Mouse (Mus musculus): Measurements from ENCODE around the gene Gtdc1. TPM values are rescaled to one million over a fixed set of nuclear protein-coding genes. Genes with fewer than 3 reads are reported as not detected.

Gene Gtdc1
- total RNA-seq, 4 experiments from 2014 or later: 66.9 to 69.6 (median 68.6) TPM

DNA sequence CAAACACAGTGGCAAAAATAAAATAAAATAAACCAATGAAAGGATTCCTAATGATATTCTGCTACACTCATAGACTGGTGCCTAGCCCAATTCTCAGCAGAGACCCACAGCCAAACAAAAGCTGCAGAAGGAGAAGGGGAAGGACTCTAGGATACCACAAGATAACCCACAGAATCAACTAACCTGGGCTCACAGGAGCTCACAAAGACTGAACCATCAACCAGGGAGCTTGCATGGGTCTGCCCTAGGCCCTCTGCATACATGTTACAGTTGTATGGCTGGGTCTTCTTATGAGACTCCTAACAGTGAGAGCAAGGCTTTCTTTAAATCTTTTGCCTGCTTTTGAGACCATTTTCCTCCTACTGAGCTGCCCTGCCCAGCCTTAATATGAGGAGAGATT, 2.8 kb downstream of the Gtdc1 start:
- DNase-seq (ENCODE audit: low spot score in 2 of 2): no peak

DNA sequence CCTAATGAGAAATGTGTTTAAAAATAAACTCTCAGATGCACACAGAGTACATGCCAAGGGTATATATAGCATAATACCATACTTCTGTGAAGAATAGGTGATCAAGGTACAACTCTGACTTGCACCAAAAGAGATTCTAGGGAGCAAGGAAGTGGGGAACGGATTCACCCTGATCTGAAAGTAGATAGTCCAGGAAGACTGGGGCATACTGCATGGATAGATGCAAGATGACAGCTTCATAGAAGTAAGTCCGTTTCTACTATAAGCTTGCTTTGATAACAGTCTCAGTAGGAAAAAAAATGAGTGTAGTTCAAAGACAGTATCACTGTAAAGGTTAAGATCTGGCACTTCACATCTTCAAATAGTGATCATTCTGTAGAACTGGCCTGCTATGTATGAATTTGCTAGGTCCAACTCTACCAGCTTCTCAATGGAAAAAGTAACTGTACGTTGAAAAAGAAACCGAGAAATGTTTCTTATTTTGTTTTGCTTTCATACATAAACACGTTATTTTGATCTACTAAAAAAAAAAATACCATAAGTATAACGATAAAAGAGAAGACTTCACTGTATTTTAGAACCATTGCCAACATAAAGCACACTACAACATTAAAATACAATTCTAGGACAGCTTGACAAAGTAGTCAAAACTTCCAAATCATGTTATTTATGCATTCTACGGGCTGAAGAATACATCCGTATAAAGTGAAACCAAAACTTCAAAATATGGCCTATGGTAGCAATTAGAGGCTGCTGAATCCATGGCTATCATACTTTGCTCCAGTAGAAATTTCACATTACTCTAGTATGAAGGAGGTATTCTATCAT, 4.2 kb downstream of the Gtdc1 start:
- DNase-seq (ENCODE audit: low spot score in 2 of 2): no peak

DNA sequence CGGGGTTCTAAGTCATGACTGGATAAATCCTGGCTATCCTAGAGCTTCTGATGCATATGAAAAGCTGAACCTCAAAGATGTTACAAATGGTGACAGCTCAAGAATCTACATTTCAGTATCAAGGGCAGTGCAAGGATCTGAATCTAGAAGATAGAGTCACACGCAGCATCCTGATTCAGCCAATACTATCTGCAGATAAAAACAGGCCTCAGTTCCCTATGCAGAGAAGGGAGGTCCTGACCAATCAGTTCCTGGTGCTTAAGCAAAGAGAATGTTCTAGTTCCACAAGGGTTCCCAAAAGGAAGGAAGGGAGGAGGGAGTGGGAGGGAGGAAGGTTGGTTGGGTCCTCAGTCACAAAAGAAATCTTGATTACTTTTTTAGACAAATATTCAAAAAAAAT, 5.0 kb downstream of the Gtdc1 start:
- DNase-seq (ENCODE audit: low spot score in 2 of 2): no peak

DNA sequence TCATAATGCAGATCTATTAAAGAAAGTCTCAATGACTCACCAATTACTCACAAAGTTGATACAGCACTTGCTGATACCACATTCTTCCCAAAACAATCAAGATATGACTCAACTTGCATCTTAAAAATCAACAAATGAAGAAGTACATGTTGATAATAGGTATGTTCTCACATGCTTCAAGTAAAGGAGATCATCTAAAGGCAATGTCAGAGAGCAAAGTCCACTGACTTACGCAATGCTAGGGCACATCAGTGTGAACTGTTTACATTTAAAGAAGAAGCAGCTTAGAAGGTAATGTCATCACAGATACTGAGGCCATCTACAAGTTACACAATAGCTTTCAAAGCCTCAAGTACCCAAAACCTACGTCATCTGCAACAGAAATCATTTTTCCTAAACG, 7.0 kb downstream of the Gtdc1 start:
- DNase-seq (ENCODE audit: low spot score in 2 of 2): no peak

DNA sequence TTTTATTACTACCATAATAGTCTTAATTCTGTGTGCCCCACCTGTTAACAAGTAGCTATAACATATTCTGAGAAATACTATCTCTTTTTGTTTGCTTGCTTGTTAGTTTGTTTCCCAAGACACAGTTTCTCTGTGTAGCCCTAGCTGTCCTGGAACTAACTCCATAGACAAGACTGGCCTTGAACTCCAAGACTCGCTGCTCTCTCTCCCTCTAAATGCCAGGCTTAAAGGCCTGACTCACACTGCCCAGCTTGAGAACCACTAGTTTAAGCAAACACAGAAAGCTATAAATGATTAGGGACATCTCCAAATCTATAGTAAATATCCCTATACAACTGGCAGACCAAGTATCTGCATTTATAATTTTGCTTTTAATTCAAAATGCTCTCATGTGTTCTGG, 8.1 kb downstream of the Gtdc1 start:
- DNase-seq (ENCODE audit: low spot score in 2 of 2): no peak

DNA sequence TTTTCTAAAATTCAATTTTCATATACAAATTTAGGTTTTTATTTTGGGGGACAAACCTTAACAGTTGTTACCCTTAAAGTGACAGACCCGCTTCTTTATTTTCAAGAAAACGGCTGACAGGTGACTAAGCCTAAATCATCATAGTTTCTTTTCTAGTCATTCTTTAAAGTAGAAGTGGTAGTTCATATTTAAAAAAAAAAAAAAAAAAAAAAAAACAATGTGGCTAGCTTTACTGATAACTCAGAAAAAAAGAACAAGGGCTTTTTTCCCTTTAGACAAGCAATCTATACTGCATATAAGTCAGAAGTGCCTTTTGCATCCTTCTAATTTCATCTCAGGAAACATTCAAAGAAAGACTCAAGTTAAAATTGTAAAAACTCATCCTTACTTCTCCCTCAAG, 8.7 kb downstream of the Gtdc1 start:
- DNase-seq (ENCODE audit: low spot score in 2 of 2): no peak

DNA sequence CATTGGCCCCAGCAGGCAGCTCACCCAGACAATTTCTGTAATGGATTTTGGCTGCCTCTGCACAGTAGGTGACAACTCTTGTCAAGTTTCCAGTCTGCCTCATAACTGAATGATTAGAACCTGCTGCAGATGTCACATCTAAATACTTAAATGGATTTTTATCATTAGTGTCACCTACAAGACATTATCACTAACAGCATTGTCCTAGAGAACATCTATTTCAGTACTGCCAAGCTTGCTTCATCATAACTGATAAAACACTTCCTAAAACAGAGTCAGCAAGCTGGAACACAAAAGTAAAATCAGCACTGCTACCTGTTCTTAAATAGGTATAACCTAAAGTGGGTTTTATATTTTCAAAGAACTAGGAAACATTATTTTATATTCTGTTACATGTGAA, 11.2 kb downstream of the Gtdc1 start:
- DNase-seq (ENCODE audit: low spot score in 2 of 2): no peak

DNA sequence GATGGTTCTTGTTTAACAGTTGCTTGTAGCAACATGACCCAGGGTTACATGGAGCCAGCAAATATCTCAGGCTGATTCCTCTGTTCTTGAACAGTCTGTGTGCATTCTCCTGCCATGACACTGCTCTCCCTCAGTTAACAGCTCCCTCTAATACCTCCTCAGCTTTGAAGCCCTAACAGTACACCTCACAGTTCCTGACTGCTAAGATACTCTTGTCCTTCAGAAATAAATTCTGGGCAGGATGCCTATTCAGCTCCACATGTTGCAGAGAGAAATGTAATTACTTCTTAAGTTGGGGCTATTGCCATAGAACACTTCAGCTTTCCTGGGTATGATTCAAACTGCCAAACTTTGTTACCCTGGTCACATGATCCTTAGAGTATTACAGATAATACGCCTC, 29.7 kb downstream of the Gtdc1 start:
- no peak for DNase-seq (ENCODE audit: low spot score in 2 of 2)

DNA sequence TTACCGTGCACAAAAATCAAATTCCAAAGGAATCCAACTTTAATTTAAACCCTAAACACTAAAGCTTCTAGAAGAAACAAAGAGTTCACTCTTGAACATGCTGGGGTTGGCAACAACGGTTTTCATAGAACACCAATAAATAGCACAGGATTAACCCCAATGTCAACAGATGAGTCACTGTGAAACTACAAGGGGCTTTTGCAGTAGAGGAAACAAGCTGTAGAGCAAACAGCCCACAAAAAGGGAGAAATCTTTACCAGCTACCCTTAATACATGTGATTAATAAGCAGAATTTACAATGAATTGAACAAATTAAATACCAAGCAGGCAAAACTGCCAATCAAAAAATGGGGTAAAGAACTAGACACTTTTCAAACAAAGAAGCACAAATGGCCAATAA, 53.7 kb downstream of the Gtdc1 start:
- DNase-seq (ENCODE audit: low spot score in 2 of 2): no peak

DNA sequence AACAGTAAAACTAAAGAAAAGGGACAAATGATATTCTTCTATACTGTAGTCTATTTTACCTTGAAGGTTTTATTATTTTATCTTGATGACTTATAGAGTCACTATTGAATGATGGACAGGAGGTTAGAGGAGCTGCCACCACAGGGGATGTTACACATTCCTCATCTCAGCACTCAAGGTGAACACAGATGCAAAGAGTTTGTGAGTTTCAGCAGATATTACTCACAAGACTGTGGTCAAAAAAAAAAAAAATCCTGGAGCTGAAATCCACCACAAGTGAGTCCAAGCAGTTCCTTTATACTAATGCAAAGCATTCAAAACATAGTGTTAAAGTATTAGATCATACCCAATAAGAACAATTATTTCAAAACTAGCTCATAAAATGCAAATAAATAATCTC, 62.7 kb downstream of the Gtdc1 start:
- no peak for DNase-seq (ENCODE audit: low spot score in 2 of 2)

DNA sequence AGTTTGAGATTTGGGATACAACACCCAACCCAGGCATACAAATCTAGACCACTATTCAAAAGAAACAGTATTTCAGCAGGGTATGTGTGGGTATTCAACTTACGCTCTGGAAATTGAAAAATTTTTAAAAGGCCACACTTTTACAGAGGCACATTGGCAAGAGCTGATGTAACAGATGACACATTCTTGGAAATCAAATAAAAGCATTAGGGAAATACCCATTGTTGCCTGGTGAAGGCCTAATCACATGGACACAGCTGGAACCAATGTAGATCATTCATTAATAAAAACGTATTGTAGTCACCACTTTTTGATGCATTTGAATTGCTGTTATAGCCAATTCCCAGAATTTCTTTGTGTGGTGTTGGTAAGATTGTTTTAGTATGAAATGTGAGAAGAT, 73.0 kb downstream of the Gtdc1 start:
- no peak for DNase-seq (ENCODE audit: low spot score in 2 of 2)

DNA sequence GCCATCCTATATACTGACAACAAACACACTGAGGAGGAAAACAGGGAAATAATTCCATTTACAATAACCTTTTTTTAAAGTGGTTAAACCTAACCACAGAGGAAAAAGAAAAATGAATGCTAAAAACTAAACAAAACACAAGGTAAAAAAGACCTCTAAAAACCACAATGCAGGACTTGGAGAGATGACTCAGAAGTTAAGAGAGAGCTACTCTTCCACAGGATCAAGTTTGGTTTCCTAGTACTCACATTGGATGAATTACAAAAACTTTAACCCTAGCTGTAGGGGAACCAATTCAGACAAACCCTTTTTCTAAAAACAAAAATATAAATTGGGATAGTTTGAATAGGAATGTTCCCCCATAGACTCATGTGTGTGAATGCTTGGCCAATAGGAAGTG, 77.8 kb downstream of the Gtdc1 start:
- DNase-seq (ENCODE audit: low spot score in 2 of 2): no peak

DNA sequence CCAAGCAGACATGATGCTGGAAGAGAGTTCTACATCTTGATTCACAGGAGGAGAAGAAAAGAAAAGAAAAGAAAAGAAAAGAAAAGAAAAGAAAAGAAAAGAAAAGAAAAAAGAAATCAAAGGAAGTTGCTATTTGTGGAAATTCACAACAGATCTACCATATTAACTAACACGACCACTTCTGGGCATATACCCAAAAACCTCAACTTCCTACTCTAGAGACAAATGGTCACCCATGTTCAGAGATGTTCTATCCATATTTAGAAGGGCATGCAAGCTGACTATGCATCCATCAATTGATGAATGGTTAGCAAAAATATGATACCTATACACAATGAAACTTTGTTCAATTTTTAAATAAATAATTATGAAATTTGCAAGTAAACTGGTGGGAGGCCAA, 79.3 kb downstream of the Gtdc1 start:
- DNase-seq (ENCODE audit: low spot score in 2 of 2): no peak

DNA sequence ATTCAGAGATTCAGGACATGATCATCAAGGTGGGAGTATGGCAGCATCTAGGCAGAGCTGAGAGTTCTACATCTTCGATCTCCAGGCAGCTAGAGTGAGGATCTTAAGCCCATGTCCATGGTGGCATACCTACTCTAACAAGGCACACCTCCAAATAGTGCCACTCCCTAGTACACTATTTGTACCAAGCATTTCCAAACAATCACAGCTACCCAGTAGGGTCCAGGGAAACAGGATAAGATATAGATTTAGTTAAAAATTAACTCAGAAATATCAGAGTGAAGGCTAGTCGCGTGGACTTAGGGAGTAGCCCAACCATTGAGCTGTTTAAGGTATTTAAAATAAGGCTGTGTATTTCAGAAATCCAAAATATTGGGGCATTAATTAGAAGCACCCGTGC, 82.0 kb downstream of the Gtdc1 start:
- no peak for DNase-seq (ENCODE audit: low spot score in 2 of 2)

DNA sequence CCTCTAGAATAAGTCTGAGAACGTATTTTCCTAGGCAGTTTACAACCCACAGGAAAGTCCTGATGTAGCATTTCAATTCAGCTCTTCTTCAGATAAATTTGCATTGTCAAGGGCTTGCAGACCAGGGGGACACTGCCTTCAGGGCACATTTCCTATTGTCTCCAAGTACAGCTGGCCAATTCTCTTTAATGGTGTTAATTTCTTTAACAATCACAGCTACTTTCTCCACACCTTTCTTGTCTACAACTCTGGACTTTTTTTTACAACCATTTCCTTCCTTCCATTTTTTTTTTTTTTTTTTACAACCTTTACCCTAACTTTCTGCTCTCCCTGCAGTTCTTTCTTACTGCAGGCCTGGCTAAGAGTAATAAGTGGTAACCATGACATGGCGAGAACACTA, 97.7 kb downstream of the Gtdc1 start:
- no peak for DNase-seq (ENCODE audit: low spot score in 2 of 2)

DNA sequence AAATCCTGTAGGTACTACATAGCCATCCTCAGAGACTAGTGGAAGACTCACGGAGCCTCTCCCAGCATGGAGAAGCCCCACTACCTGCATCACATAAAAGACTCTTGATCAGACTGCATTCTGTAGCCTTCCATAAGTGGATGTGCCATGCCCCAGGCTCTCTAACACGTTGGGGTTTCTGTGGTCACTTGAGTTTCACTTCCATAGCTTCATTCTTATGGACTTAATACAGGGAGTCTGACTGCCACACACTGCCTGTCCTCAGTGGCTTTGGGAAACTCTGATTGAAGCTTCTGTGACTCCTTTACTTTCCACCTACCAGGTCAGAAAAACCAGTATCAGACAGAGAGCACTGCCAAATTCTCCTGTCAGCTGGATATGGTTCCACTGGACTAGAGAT, 98.1 kb downstream of the Gtdc1 start:
- no peak for DNase-seq (ENCODE audit: low spot score in 2 of 2)

DNA sequence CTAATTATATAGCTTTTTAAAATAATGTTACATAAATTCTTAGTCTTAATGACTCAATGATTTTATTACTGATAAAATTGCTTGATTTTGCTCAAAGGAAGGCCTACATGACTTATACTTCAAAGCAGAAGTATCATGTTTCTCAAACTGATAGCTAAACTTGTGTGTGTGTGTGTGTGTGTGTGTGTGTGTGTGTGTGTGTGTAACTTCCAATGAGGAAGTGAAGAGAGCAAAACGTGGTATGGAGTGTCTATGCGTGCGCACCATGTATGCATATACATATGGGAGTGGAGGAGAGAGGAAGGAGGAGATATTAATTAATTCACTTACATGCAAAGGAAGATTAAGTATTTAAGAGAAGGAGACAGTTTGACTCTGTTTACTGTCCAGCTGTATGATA, 100.8 kb downstream of the Gtdc1 start:
- no peak for DNase-seq (ENCODE audit: low spot score in 2 of 2)

DNA sequence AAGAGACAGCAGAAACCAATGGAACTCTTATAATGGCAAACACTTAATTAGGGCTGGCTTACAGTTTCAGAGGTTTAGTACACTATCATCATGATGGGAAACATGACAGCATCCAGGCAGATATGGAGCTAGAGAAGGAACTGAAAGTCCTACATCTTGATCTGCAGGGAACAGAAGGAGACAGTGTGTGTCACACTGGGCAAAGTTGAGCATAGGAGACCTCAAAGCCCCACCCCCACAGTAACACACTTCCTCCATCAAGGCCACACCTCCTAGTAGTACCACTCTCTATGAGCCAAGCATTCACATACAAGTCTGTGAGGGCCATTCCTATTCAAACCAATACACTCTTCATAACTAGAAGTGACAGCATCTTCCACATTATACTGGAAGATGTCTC, 109.7 kb downstream of the Gtdc1 start:
- no peak for DNase-seq (ENCODE audit: low spot score in 2 of 2)

DNA sequence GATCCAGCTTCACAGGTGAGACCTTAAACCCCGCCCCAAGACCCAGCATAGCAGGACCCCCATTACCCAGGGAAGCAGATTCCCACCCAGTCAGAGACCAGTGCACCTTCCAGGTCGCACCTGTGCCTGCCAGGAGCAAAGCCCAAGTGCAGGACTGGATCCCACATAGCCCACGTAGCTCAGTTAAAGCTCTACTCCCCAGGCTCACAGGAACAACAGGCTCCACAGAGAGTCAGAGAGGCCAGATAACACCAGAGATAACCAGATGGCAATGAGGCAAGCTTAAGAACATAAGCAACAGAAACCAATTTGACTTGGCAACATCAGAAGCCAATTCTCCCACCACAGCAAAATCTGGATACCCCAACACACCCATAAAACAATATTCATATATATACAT, 113.7 kb downstream of the Gtdc1 start:
- no peak for DNase-seq (ENCODE audit: low spot score in 2 of 2)

DNA sequence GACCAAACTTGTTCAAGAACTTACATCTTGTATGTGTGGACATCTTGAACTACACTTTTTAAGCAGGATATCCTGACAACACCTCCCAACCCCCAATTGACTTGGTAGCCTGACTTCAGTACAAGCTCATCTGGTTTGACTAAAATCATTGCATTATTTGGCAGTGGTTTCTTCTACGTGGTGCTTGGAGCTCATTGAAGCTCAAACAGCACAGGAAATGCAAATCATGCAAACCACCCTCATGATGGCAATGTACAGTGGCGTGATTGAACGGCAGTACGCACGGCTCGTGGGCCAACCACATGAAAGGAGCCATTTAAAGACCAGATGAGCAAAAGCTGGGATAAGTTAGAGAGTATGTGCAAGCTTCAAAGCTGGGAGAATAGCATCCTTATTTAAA, 123.0 kb downstream of the Gtdc1 start:
- DNase-seq (ENCODE audit: low spot score in 2 of 2): no peak

DNA sequence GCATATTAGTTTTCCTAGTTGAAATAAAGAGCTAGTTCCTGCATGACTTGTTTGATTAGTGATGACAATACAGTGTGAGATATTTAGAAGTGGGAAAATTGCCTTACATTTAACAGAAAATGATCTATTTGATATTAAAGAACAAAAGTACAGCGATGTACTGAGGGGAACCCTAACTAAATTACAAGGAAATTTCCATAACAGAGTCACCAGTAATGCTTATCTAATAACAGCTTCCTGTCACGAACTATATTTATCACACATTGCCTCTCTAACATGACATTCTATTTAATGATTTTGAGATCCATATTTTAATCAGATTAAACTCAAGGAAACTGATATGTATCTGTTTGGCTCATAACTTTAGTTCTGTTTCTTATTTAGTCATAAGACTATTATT, 126.1 kb downstream of the Gtdc1 start:
- DNase-seq (ENCODE audit: low spot score in 2 of 2): no peak

DNA sequence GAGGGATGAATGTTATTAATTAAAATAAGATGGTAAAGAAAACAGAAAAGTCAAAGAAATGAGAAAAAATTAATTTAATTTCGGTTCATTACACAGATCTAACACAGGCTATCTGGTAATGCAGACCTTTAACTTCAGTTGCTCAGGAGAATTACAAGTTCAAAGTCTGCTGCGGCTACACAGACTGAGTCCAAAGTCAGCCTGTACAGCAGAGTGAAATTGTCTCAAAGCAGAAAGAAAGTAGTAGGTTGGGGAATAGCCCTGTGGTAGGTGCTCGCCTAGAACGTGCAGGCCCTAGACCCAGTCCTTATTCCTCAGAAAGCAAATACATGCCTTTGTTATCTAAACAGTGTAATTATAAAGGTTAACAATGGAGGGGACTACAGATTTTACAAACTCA, 135.6 kb downstream of the Gtdc1 start:
- no peak for DNase-seq (ENCODE audit: low spot score in 2 of 2)

DNA sequence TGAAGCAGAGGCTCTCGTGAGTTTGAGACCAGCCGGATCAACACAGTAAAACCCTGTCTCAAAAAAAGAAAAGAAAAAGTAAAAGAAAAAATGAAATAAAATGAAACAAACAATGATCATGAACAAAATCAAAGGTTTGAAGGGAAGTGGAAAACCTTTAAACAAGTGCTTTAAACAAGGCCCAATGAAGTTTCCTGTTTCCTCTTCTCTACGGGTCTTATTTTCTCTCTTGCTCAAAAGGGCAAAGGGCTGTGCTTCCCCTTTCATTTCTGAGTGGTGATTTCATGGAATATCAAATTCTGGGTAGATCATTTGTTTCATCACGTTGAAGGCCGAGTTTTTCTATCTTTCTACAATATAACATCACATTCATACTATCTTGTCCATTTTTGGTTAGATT, 136.3 kb downstream of the Gtdc1 start:
- DNase-seq (ENCODE audit: low spot score in 2 of 2): no peak

DNA sequence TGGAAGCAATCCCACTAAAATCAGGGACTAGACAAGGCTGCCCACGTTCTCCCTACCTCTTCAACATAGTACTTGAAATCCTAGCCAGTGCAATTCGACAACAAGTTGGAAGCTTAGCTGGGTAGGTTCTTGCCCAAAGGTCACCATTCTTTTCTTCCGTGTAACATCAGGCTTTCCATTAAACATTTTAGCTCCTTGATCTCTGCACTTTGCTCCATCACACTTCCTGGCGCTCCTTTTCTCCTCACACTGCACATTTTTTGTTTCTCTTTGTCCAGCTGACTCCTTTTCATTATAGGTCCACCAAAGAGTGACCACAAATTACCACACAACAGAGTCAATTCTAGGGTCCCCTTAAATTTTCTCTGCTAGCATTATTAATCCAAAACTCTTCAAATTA, 144.7 kb downstream of the Gtdc1 start:
- no peak for DNase-seq (ENCODE audit: low spot score in 2 of 2)

Data from layer of hippocampus, adult 8-10 months (tissue).